Mouse (Mus musculus): Measurements from ENCODE around the gene Serhl. TPM values are rescaled to one million over a fixed set of nuclear protein-coding genes. Genes with fewer than 3 reads are reported as not detected.
"Not testable (repeated sequence)": the region's sequence is repeated elsewhere in the genome, so short reads cannot be mapped to it uniquely, and the experiment has no call there.

Gene Serhl
- 63.9 and 80.1 TPM in 2 replicates for polyA plus RNA-seq (2014; fragmentation: Nextera tagmentation; extraction: Ambion mirVana)

GRCm38 (mm10) chr15:83089429-83089605 lies at the start of gene Serhl:
Gene Serhl, plus strand, starts transcription at chr15:83089506.
- no peak within 1 kb of the TSS for H3K9ac ChIP-seq (ENCODE audit: low read length)
- peaks cover 13% of the 10 kb centered on the region for H3K27me3 ChIP-seq (ENCODE audit: control insufficient read depth, insufficient read depth, low read length)
- no peak within 1 kb of the TSS for H3K27ac ChIP-seq (replicated peaks in 1 of 2; ENCODE audit: control insufficient read depth in 1 of 2, insufficient read depth in 1 of 2, low read depth in 2 of 2, low read length in 2 of 2)
- ATAC-seq (ENCODE audit: insufficient number of reproducible peaks, insufficient read depth, low FRiP score, low read depth): no peak
- 29% methylated on average over 7 of the region's 7 CpGs for WGBS
- H3K4me3 ChIP-seq (ENCODE audit: control insufficient read depth in 1 of 2, insufficient read depth in 1 of 2, low read depth in 1 of 2, low read length in 2 of 2): no peak within 1 kb of the TSS
- H3K36me3 ChIP-seq (ENCODE audit: control insufficient read depth, insufficient read depth, low read length): no peaks in the 10 kb centered on the region
- H3K4me1 ChIP-seq (ENCODE audit: control insufficient read depth in 2 of 2, insufficient read depth in 2 of 2, low read length in 2 of 2): peaks cover 2 to 12% of the 10 kb centered on the region in 2 experiments; a peak in 3 of 4 replicates
- H3K9me3 ChIP-seq (ENCODE audit: control insufficient read depth, low read length): no peaks in the 10 kb centered on the region
- H3K4me2 ChIP-seq (ENCODE audit: low read length): peak within 1 kb of the TSS; percentile 12; the same call in 1 of the 2 replicates

GRCm38 (mm10) chr15:83040156-83040555 lies 49.1 kb upstream of the Serhl start:
- 27% methylated on average over 2 of the region's 2 CpGs for WGBS
- Histone ChIP-seq H3K27me3 (ENCODE audit: control insufficient read depth, insufficient read depth, low read length) (peaks cover 5% of the 10 kb centered on the region; the same call in 1 of the 2 replicates), H3K36me3 (ENCODE audit: control insufficient read depth, insufficient read depth, low read length) (no peaks in the 10 kb centered on the region), H3K27ac (replicated peaks in 1 of 2; ENCODE audit: control insufficient read depth in 1 of 2, insufficient read depth in 1 of 2, low read depth in 2 of 2, low read length in 2 of 2) (no peak overlapping the region), H3K4me2 (ENCODE audit: low read length) (no peak overlapping the region), H3K9ac (ENCODE audit: low read length) (no peak overlapping the region), H3K9me3 (ENCODE audit: control insufficient read depth, low read length) (no peaks in the 10 kb centered on the region), H3K4me1 (ENCODE audit: control insufficient read depth in 2 of 2, insufficient read depth in 2 of 2, low read length in 2 of 2) (peaks cover 26 to 28% of the 10 kb centered on the region in 2 experiments), H3K4me3 (ENCODE audit: control insufficient read depth in 1 of 2, insufficient read depth in 1 of 2, low read depth in 1 of 2, low read length in 2 of 2) (no peak overlapping the region)
- no peak for ATAC-seq (ENCODE audit: insufficient number of reproducible peaks, insufficient read depth, low FRiP score, low read depth)

GRCm38 (mm10) chr15:83042655-83043361 lies 46.5 kb upstream of the Serhl start:
- ATAC-seq (ENCODE audit: insufficient number of reproducible peaks, insufficient read depth, low FRiP score, low read depth): no peak
- 15% methylated on average over 6 of the region's 6 CpGs for WGBS

GRCm38 (mm10) chr15:83043362-83043708 lies 46.0 kb upstream of the Serhl start:
- 74% methylated on average over 22 of the region's 22 CpGs for WGBS
- peaks cover 15 to 17% of the 10 kb centered on the region in 2 experiments for H3K4me1 ChIP-seq (ENCODE audit: control insufficient read depth in 2 of 2, insufficient read depth in 2 of 2, low read length in 2 of 2)
- no peak overlapping the region for H3K4me3 ChIP-seq (ENCODE audit: control insufficient read depth in 1 of 2, insufficient read depth in 1 of 2, low read depth in 1 of 2, low read length in 2 of 2)
- H3K9ac ChIP-seq (ENCODE audit: low read length): no peak overlapping the region
- ATAC-seq (ENCODE audit: insufficient number of reproducible peaks, insufficient read depth, low FRiP score, low read depth): no peak
- H3K9me3 ChIP-seq (ENCODE audit: control insufficient read depth, low read length): peaks cover 9% of the 10 kb centered on the region; the same call in 1 of the 2 replicates
- H3K27ac ChIP-seq (replicated peaks in 1 of 2; ENCODE audit: control insufficient read depth in 1 of 2, insufficient read depth in 1 of 2, low read depth in 2 of 2, low read length in 2 of 2): no peak overlapping the region
- no peak overlapping the region for H3K4me2 ChIP-seq (ENCODE audit: low read length)
- H3K27me3 ChIP-seq (ENCODE audit: control insufficient read depth, insufficient read depth, low read length): no peaks in the 10 kb centered on the region
- no peaks in the 10 kb centered on the region for H3K36me3 ChIP-seq (ENCODE audit: control insufficient read depth, insufficient read depth, low read length)

More at GRCm38 (mm10) chr15:83042655-83043361, 46.5 kb upstream of the Serhl start:
- Histone ChIP-seq H3K4me3 (ENCODE audit: control insufficient read depth in 1 of 2, insufficient read depth in 1 of 2, low read depth in 1 of 2, low read length in 2 of 2) (no peak overlapping the region), H3K9me3 (ENCODE audit: control insufficient read depth, low read length) (peaks cover 9% of the 10 kb centered on the region; the same call in 1 of the 2 replicates), H3K36me3 (ENCODE audit: control insufficient read depth, insufficient read depth, low read length) (no peaks in the 10 kb centered on the region), H3K27me3 (ENCODE audit: control insufficient read depth, insufficient read depth, low read length) (no peaks in the 10 kb centered on the region), H3K4me1 (ENCODE audit: control insufficient read depth in 2 of 2, insufficient read depth in 2 of 2, low read length in 2 of 2) (peaks cover 15 to 21% of the 10 kb centered on the region in 2 experiments), H3K9ac (ENCODE audit: low read length) (peak overlapping the region; percentile 22; the same call in 1 of the 2 replicates), H3K27ac (replicated peaks in 1 of 2; ENCODE audit: control insufficient read depth in 1 of 2, insufficient read depth in 1 of 2, low read depth in 2 of 2, low read length in 2 of 2) (no peak overlapping the region), H3K4me2 (ENCODE audit: low read length) (0 out of 2 replicates have a peak overlapping the region, but pooled peaks have one; percentile 23)

- H3K4me3 ChIP-seq (ENCODE audit: control insufficient read depth in 1 of 2, insufficient read depth in 1 of 2, low read depth in 1 of 2, low read length in 2 of 2); H3K27me3 ChIP-seq (ENCODE audit: control insufficient read depth, insufficient read depth, low read length); H3K36me3 ChIP-seq (ENCODE audit: control insufficient read depth, insufficient read depth, low read length); ATAC-seq (ENCODE audit: insufficient number of reproducible peaks, insufficient read depth, low FRiP score, low read depth); H3K9me3 ChIP-seq (ENCODE audit: control insufficient read depth, low read length); H3K9ac ChIP-seq (ENCODE audit: low read length); H3K27ac ChIP-seq (replicated peaks in 1 of 2; ENCODE audit: control insufficient read depth in 1 of 2, insufficient read depth in 1 of 2, low read depth in 2 of 2, low read length in 2 of 2); H3K4me2 ChIP-seq (ENCODE audit: low read length): not testable (repeated sequence)
- 92% methylated on average over 5 of the region's 5 CpGs for WGBS
- H3K4me1 ChIP-seq (ENCODE audit: control insufficient read depth in 2 of 2, insufficient read depth in 2 of 2, low read length in 2 of 2): peaks cover 7 to 11% of the 10 kb centered on the region in 2 experiments
These were observed 43.7 kb upstream of the Serhl start for GRCm38 (mm10) chr15:83045565-83045964.

- Histone ChIP-seq H3K27me3 (ENCODE audit: control insufficient read depth, insufficient read depth, low read length) (no peaks in the 10 kb centered on the region), H3K4me1 (ENCODE audit: control insufficient read depth in 2 of 2, insufficient read depth in 2 of 2, low read length in 2 of 2) (peaks cover 7 to 11% of the 10 kb centered on the region in 2 experiments), H3K4me3 (ENCODE audit: control insufficient read depth in 1 of 2, insufficient read depth in 1 of 2, low read depth in 1 of 2, low read length in 2 of 2) (no peak overlapping the region), H3K36me3 (ENCODE audit: control insufficient read depth, insufficient read depth, low read length) (no peaks in the 10 kb centered on the region), H3K4me2 (ENCODE audit: low read length) (no peak overlapping the region), H3K9me3 (ENCODE audit: control insufficient read depth, low read length) (peaks cover 9% of the 10 kb centered on the region; the same call in 1 of the 2 replicates), H3K9ac (ENCODE audit: low read length) (no peak overlapping the region), H3K27ac (replicated peaks in 1 of 2; ENCODE audit: control insufficient read depth in 1 of 2, insufficient read depth in 1 of 2, low read depth in 2 of 2, low read length in 2 of 2) (no peak overlapping the region)
- no peak for ATAC-seq (ENCODE audit: insufficient number of reproducible peaks, insufficient read depth, low FRiP score, low read depth)
- WGBS: 96% methylated on average over 3 of the region's 3 CpGs
These were observed 43.0 kb upstream of the Serhl start for GRCm38 (mm10) chr15:83046308-83046707.

GRCm38 (mm10) chr15:83046730-83047129 lies 42.6 kb upstream of the Serhl start:
- Histone ChIP-seq H3K27me3 (ENCODE audit: control insufficient read depth, insufficient read depth, low read length) (no peaks in the 10 kb centered on the region), H3K4me3 (ENCODE audit: control insufficient read depth in 1 of 2, insufficient read depth in 1 of 2, low read depth in 1 of 2, low read length in 2 of 2) (no peak overlapping the region), H3K9me3 (ENCODE audit: control insufficient read depth, low read length) (peaks cover 9% of the 10 kb centered on the region; the same call in 1 of the 2 replicates), H3K9ac (ENCODE audit: low read length) (no peak overlapping the region), H3K4me1 (ENCODE audit: control insufficient read depth in 2 of 2, insufficient read depth in 2 of 2, low read length in 2 of 2) (peaks cover 7 to 11% of the 10 kb centered on the region in 2 experiments), H3K4me2 (ENCODE audit: low read length) (no peak overlapping the region), H3K36me3 (ENCODE audit: control insufficient read depth, insufficient read depth, low read length) (no peaks in the 10 kb centered on the region), H3K27ac (replicated peaks in 1 of 2; ENCODE audit: control insufficient read depth in 1 of 2, insufficient read depth in 1 of 2, low read depth in 2 of 2, low read length in 2 of 2) (no peak overlapping the region)
- no peak for ATAC-seq (ENCODE audit: insufficient number of reproducible peaks, insufficient read depth, low FRiP score, low read depth)
- 72% methylated on average over 7 of the region's 7 CpGs for WGBS
